Mouse (Mus musculus) neural tube, embryonic 12.5 days (tissue): ENCODE measurements around the gene Hvcn1. TPM values are rescaled to one million over a fixed set of nuclear protein-coding genes. Genes with fewer than 3 reads are reported as not detected.
"Not testable (repeated sequence)": the region's sequence is repeated elsewhere in the genome, so short reads cannot be mapped to it uniquely, and the experiment has no call there.

Experiments used
- ATAC-seq: fragments of 200-750 bp; cut with Nextera tagmentation; 2 replicates; pipeline ENCODE4 v1.8.0; 2017; ENCODE audit warnings: low read depth, mild to moderate bottlenecking, moderate TSS enrichment, moderate library complexity; ENCODE audit not compliant: low FRiP score
- H3K27ac ChIP-seq: fragments of 300-500 bp; sonication (generic); 2 replicates; pipeline ENCODE4 v1.5.1; 2016
- H3K27me3 ChIP-seq: fragments of 300-500 bp; sonication (generic); replicated peaks from 2 replicates; pipeline ENCODE4 v1.6.1; 2016; ENCODE audit warnings: mild to moderate bottlenecking
- H3K36me3 ChIP-seq: fragments of 300-500 bp; sonication (generic); 2 replicates; pipeline ENCODE4 v1.6.1; 2016; ENCODE audit warnings: mild to moderate bottlenecking
- H3K4me1 ChIP-seq: fragments of 300-500 bp; sonication (generic); 2 replicates; pipeline ENCODE4 v1.6.1; 2016
- H3K4me2 ChIP-seq: fragments of 300-500 bp; sonication (generic); replicated peaks from 2 replicates; pipeline ENCODE4 v1.6.1; 2016; ENCODE audit warnings: mild to moderate bottlenecking
- H3K4me3 ChIP-seq: fragments of 300-500 bp; sonication (generic); 2 replicates; pipeline ENCODE4 v1.5.1; 2016
- H3K9ac ChIP-seq: fragments of 300-500 bp; sonication (generic); 2 replicates; pipeline ENCODE4 v1.6.1; 2016; ENCODE audit warnings: mild to moderate bottlenecking
- H3K9me3 ChIP-seq: fragments of 300-500 bp; sonication (generic); 2 replicates; pipeline ENCODE4 v1.6.1; 2016; ENCODE audit warnings: mild to moderate bottlenecking
- WGBS: fragments of 180-500 bp; shearing (Covaris S2); methylation state at CpG from one replicate; pipeline ENCODE4 v1.1.7; 2016; 5-methylcytosine and 5-hydroxymethylcytosine counted together
- polyA plus RNA-seq: library from polyadenylated mRNA; unstranded; fragments of >200 nt; fragmentation: Nextera tagmentation; extraction: Ambion mirVana; gene quantifications from 2 replicates; pipeline ENCODE4 v1.2.1, GENCODE M21; 2016

Hvcn1 gene
- polyA plus RNA-seq, 1 experiment from 2014 or later: 4.9 TPM

GRCm38 (mm10) chr5:122176398-122176797, 30.2 kb upstream of the Hvcn1 start:
- H3K9me3 ChIP-seq: no peaks in the 10 kb centered on the region
- no peak overlapping the region for H3K4me3 ChIP-seq
- no peak overlapping the region for H3K9ac ChIP-seq
- H3K4me1 ChIP-seq: no peaks in the 10 kb centered on the region
- H3K36me3 ChIP-seq: peaks cover 44% of the 10 kb centered on the region
- 33% methylated on average over 1 of the region's 1 CpGs for WGBS
- H3K27me3 ChIP-seq: no peaks in the 10 kb centered on the region
- no peak overlapping the region for H3K27ac ChIP-seq
- no peak overlapping the region for H3K4me2 ChIP-seq
- no peak for ATAC-seq

GRCm38 (mm10) chr5:122179665-122180064, 26.9 kb upstream of the Hvcn1 start:
- Histone ChIP-seq H3K9ac (no peak overlapping the region), H3K9me3 (no peaks in the 10 kb centered on the region), H3K36me3 (peaks cover 21% of the 10 kb centered on the region), H3K27ac (no peak overlapping the region), H3K4me3 (no peak overlapping the region), H3K4me1 (no peaks in the 10 kb centered on the region), H3K27me3 (no peaks in the 10 kb centered on the region), H3K4me2 (no peak overlapping the region)
- WGBS: 52% methylated on average over 6 of the region's 6 CpGs
- ATAC-seq: no peak

- Histone ChIP-seq H3K36me3 (no peaks in the 10 kb centered on the region), H3K27me3 (no peaks in the 10 kb centered on the region), H3K4me1 (no peaks in the 10 kb centered on the region), H3K4me3 (no peak overlapping the region), H3K27ac (no peak overlapping the region), H3K4me2 (no peak overlapping the region), H3K9me3 (no peaks in the 10 kb centered on the region), H3K9ac (no peak overlapping the region)
- no peak for ATAC-seq
- 83% methylated on average over 7 of the region's 7 CpGs for WGBS
These were observed 22.3 kb upstream of the Hvcn1 start for GRCm38 (mm10) chr5:122184283-122184806.

GRCm38 (mm10) chr5:122184858-122185257, 21.7 kb upstream of the Hvcn1 start:
- not testable (repeated sequence) for H3K9me3 ChIP-seq, H3K36me3 ChIP-seq, H3K27ac ChIP-seq, H3K9ac ChIP-seq, H3K27me3 ChIP-seq, H3K4me2 ChIP-seq, ATAC-seq, H3K4me1 ChIP-seq, H3K4me3 ChIP-seq
- WGBS: 94% methylated on average over 6 of the region's 6 CpGs

- no peak overlapping the region for H3K9ac ChIP-seq
- H3K9me3 ChIP-seq: no peaks in the 10 kb centered on the region
- no peak overlapping the region for H3K4me2 ChIP-seq
- H3K27ac ChIP-seq: no peak overlapping the region
- no peaks in the 10 kb centered on the region for H3K27me3 ChIP-seq
- WGBS: 61% methylated on average over 3 of the region's 3 CpGs
- H3K36me3 ChIP-seq: no peaks in the 10 kb centered on the region
- no peaks in the 10 kb centered on the region for H3K4me1 ChIP-seq
- no peak overlapping the region for H3K4me3 ChIP-seq
- ATAC-seq: no peak
These were observed 17.5 kb upstream of the Hvcn1 start for GRCm38 (mm10) chr5:122189115-122189514.

GRCm38 (mm10) chr5:122190465-122190864, 16.1 kb upstream of the Hvcn1 start:
- no peak overlapping the region for H3K4me3 ChIP-seq
- ATAC-seq: no peak
- H3K9ac ChIP-seq: no peak overlapping the region
- no peaks in the 10 kb centered on the region for H3K27me3 ChIP-seq
- no peaks in the 10 kb centered on the region for H3K4me1 ChIP-seq
- no peaks in the 10 kb centered on the region for H3K9me3 ChIP-seq
- no peak overlapping the region for H3K27ac ChIP-seq
- WGBS: 69% methylated on average over 7 of the region's 7 CpGs
- no peak overlapping the region for H3K4me2 ChIP-seq
- no peaks in the 10 kb centered on the region for H3K36me3 ChIP-seq

GRCm38 (mm10) chr5:122191269-122192063, 15.1 kb upstream of the Hvcn1 start:
- H3K9ac ChIP-seq: no peak overlapping the region
- H3K36me3 ChIP-seq: no peaks in the 10 kb centered on the region
- no peaks in the 10 kb centered on the region for H3K27me3 ChIP-seq
- H3K4me2 ChIP-seq: no peak overlapping the region
- 64% methylated on average over 12 of the region's 12 CpGs for WGBS
- no peaks in the 10 kb centered on the region for H3K4me1 ChIP-seq
- H3K4me3 ChIP-seq: no peak overlapping the region
- no peaks in the 10 kb centered on the region for H3K9me3 ChIP-seq
- ATAC-seq: no peak
- H3K27ac ChIP-seq: no peak overlapping the region

- H3K4me3 ChIP-seq: no peak overlapping the region
- WGBS: 56% methylated on average over 3 of the region's 4 CpGs
- H3K4me2 ChIP-seq: no peak overlapping the region
- H3K9me3 ChIP-seq: no peaks in the 10 kb centered on the region
- H3K36me3 ChIP-seq: no peaks in the 10 kb centered on the region
- no peak overlapping the region for H3K27ac ChIP-seq
- H3K27me3 ChIP-seq: no peaks in the 10 kb centered on the region
- no peak overlapping the region for H3K9ac ChIP-seq
- no peak for ATAC-seq
- no peaks in the 10 kb centered on the region for H3K4me1 ChIP-seq
These were observed 14.3 kb upstream of the Hvcn1 start for GRCm38 (mm10) chr5:122192347-122192746.

- no peaks in the 10 kb centered on the region for H3K27me3 ChIP-seq
- H3K4me2 ChIP-seq: no peak overlapping the region
- H3K9ac ChIP-seq: no peak overlapping the region
- no peak overlapping the region for H3K4me3 ChIP-seq
- no peak overlapping the region for H3K27ac ChIP-seq
- no peaks in the 10 kb centered on the region for H3K4me1 ChIP-seq
- ATAC-seq: no peak
- H3K9me3 ChIP-seq: 0 out of 2 replicates have a peak, but pooled peaks cover 8% of the 10 kb centered on the region
- no peaks in the 10 kb centered on the region for H3K36me3 ChIP-seq
- 91% methylated on average over 4 of the region's 4 CpGs for WGBS
These were observed 5.7 kb upstream of the Hvcn1 start for GRCm38 (mm10) chr5:122200872-122201271.

- ATAC-seq: no peak
- H3K36me3 ChIP-seq: no peaks in the 10 kb centered on the region
- H3K4me2 ChIP-seq: no peak overlapping the region
- H3K27me3 ChIP-seq: no peaks in the 10 kb centered on the region
- no peak overlapping the region for H3K4me3 ChIP-seq
- no peak overlapping the region for H3K9ac ChIP-seq
- H3K27ac ChIP-seq: no peak overlapping the region
- 0 out of 2 replicates have a peak, but pooled peaks cover 8% of the 10 kb centered on the region for H3K9me3 ChIP-seq
- WGBS: 89% methylated on average over 6 of the region's 6 CpGs
- H3K4me1 ChIP-seq: no peaks in the 10 kb centered on the region
These were observed 4.7 kb upstream of the Hvcn1 start for GRCm38 (mm10) chr5:122201904-122202303.

- WGBS: 76% methylated on average over 2 of the region's 2 CpGs
- Histone ChIP-seq H3K9me3 (0 out of 2 replicates have a peak, but pooled peaks cover 8% of the 10 kb centered on the region), H3K4me3 (no peak overlapping the region), H3K4me1 (peaks cover under 1% of the 10 kb centered on the region), H3K27me3 (no peaks in the 10 kb centered on the region), H3K9ac (no peak overlapping the region), H3K4me2 (no peak overlapping the region), H3K27ac (no peak overlapping the region), H3K36me3 (no peaks in the 10 kb centered on the region)
- ATAC-seq: no peak
These were observed 2.4 kb upstream of the Hvcn1 start for GRCm38 (mm10) chr5:122204180-122204579.

GRCm38 (mm10) chr5:122208909-122209308, 2.3 kb downstream of the Hvcn1 start:
- 52% methylated on average over 6 of the region's 6 CpGs for WGBS
- no peaks in the 10 kb centered on the region for H3K36me3 ChIP-seq
- H3K4me1 ChIP-seq: peaks cover 12% of the 10 kb centered on the region
- H3K9ac ChIP-seq: no peak overlapping the region
- no peaks in the 10 kb centered on the region for H3K9me3 ChIP-seq
- H3K27ac ChIP-seq: no peak overlapping the region
- H3K27me3 ChIP-seq: no peaks in the 10 kb centered on the region
- H3K4me2 ChIP-seq: peak overlapping the region; percentile 55
- ATAC-seq: no peak
- H3K4me3 ChIP-seq: no peak overlapping the region
